Mouse (Mus musculus): ENCODE results near the gene Gm49320.

GRCm38 (mm10) chr8:4219617-4220016 is 19.0 kb upstream of the Gm49320 start:
- no peak for TF ChIP-seq CTCF (IDR thresholded peaks at IDR 0.05; ENCODE audit: control insufficient read depth, insufficient read depth, insufficient read length)
- TF ChIP-seq MYOD1 (IDR thresholded peaks at IDR 0.05; ENCODE audit: control insufficient read depth, insufficient read length, low read depth): no peak
- TF ChIP-seq MAX (IDR thresholded peaks at IDR 0.05): no peak
- TF ChIP-seq USF1 (IDR thresholded peaks at IDR 0.05; ENCODE audit: low read depth): no peak
- no peak for TF ChIP-seq CEBPB (IDR thresholded peaks at IDR 0.05; ENCODE audit: low read depth)
- no peak for TF ChIP-seq MYOG (IDR thresholded peaks at IDR 0.05; ENCODE audit: control insufficient read depth, extremely low read depth, insufficient read length)

All from C2C12 (cell line).